Mouse (Mus musculus) heart, embryonic 16.5 days (tissue): ENCODE measurements around the gene 6030408B16Rik. TPM values are rescaled to one million over a fixed set of nuclear protein-coding genes. Genes with fewer than 3 reads are reported as not detected.

Experiments used
- ATAC-seq: fragments of 200-750 bp; cut with Nextera tagmentation; replicated peaks from 2 replicates; pipeline ENCODE4 v1.8.0; 2017; ENCODE audit warnings: moderate number of reproducible peaks; ENCODE audit not compliant: insufficient read depth, low FRiP score; ENCODE audit errors: extremely low read depth
- H3K27ac ChIP-seq: fragments of 300-500 bp; sonication (generic); 2 replicates; pipeline ENCODE4 v1.5.1; 2014; ENCODE audit warnings: mild to moderate bottlenecking, low read length, control low read depth, moderate library complexity
- H3K27me3 ChIP-seq: fragments of 300-500 bp; sonication (generic); 2 replicates; pipeline ENCODE4 v1.6.1; 2014; ENCODE audit warnings: low read length, mixed read lengths; ENCODE audit not compliant: control insufficient read depth, insufficient read depth
- H3K36me3 ChIP-seq: fragments of 300-500 bp; sonication (generic); 2 replicates; pipeline ENCODE4 v1.6.1; 2014; ENCODE audit not compliant: control insufficient read depth, insufficient read depth
- H3K4me1 ChIP-seq: fragments of 300-500 bp; sonication (generic); 2 replicates; pipeline ENCODE4 v1.6.1; 2014; ENCODE audit warnings: low read length, mixed read lengths; ENCODE audit not compliant: control insufficient read depth, insufficient read depth
- H3K4me2 ChIP-seq: fragments of 300-500 bp; sonication (generic); 2 replicates; pipeline ENCODE4 v1.6.1; 2014; ENCODE audit warnings: low read depth, mild to moderate bottlenecking, control low read depth, low read length
- H3K4me3 ChIP-seq: fragments of 300-500 bp; sonication (generic); 2 replicates; pipeline ENCODE4 v1.5.1; 2014; ENCODE audit warnings: mild to moderate bottlenecking, control low read depth, low read length
- H3K9ac ChIP-seq: fragments of 300-500 bp; sonication (generic); 2 replicates; pipeline ENCODE4 v1.6.1; 2014; ENCODE audit warnings: low read length, control low read depth
- H3K9me3 ChIP-seq: fragments of 300-500 bp; sonication (generic); replicated peaks from 2 replicates; pipeline ENCODE4 v1.6.1; 2016; ENCODE audit warnings: low read length; ENCODE audit not compliant: control insufficient read depth
- WGBS: fragments of 180-500 bp; shearing (Covaris S2); extraction: QIAGEN DNeasy Blood & Tissue Kit; methylation state at CpG from one replicate; pipeline ENCODE4 v1.1.7; 2014; 5-methylcytosine and 5-hydroxymethylcytosine counted together
- polyA plus RNA-seq: library from polyadenylated mRNA; unstranded; fragments of >200 nt; fragmentation: Nextera tagmentation; extraction: Ambion mirVana; gene quantifications from 2 replicates; pipeline ENCODE4 v1.2.1, GENCODE M21; 2015

Gene 6030408B16Rik
- polyA plus RNA-seq, 1 experiment from 2014 or later: 2.8 TPM

GRCm38 (mm10) chr15:101316279-101316912, 23.4 kb downstream of the 6030408B16Rik start:
- H3K4me3 ChIP-seq: peak overlapping the region; percentile 48
- peak overlapping the region; percentile 74 for H3K4me2 ChIP-seq
- H3K27me3 ChIP-seq: no peaks in the 10 kb centered on the region
- H3K9me3 ChIP-seq: no peaks in the 10 kb centered on the region
- H3K27ac ChIP-seq: 0 out of 2 replicates have a peak overlapping the region, but pooled peaks have one; percentile 11
- ATAC-seq: no peak
- peaks cover 28% of the 10 kb centered on the region for H3K4me1 ChIP-seq
- 0 out of 2 replicates have a peak overlapping the region, but pooled peaks have one; percentile 52 for H3K9ac ChIP-seq
- no peaks in the 10 kb centered on the region for H3K36me3 ChIP-seq
- WGBS: 52% methylated on average over 13 of the region's 13 CpGs

- no peaks in the 10 kb centered on the region for H3K27me3 ChIP-seq
- ATAC-seq: no peak
- H3K4me3 ChIP-seq: no peak overlapping the region
- no peak overlapping the region for H3K9ac ChIP-seq
- peak overlapping the region; percentile 5; the same call in 1 of the 2 replicates for H3K4me2 ChIP-seq
- no peaks in the 10 kb centered on the region for H3K9me3 ChIP-seq
- 50% methylated on average over 18 of the region's 18 CpGs for WGBS
- peaks cover 28% of the 10 kb centered on the region for H3K4me1 ChIP-seq
- H3K27ac ChIP-seq: peak overlapping the region; percentile 38
- H3K36me3 ChIP-seq: no peaks in the 10 kb centered on the region
Observed at GRCm38 (mm10) chr15:101316913-101317813, 24.2 kb downstream of the 6030408B16Rik start.

- Histone ChIP-seq H3K4me2 (no peak overlapping the region), H3K9ac (no peak overlapping the region), H3K9me3 (no peaks in the 10 kb centered on the region), H3K27ac (0 out of 2 replicates have a peak overlapping the region, but pooled peaks have one; percentile 27), H3K36me3 (no peaks in the 10 kb centered on the region), H3K4me1 (peaks cover 28% of the 10 kb centered on the region), H3K4me3 (no peak overlapping the region), H3K27me3 (no peaks in the 10 kb centered on the region)
- 69% methylated on average over 2 of the region's 2 CpGs for WGBS
- ATAC-seq: no peak
Observed at GRCm38 (mm10) chr15:101317814-101318500, 24.9 kb downstream of the 6030408B16Rik start.

- Histone ChIP-seq H3K4me3 (no peak overlapping the region), H3K4me2 (no peak overlapping the region), H3K27me3 (no peaks in the 10 kb centered on the region), H3K27ac (peak overlapping the region; percentile 11), H3K4me1 (peaks cover 28% of the 10 kb centered on the region), H3K36me3 (no peaks in the 10 kb centered on the region), H3K9me3 (peaks cover 2% of the 10 kb centered on the region; the same call in 1 of the 2 replicates), H3K9ac (no peak overlapping the region)
- WGBS: 45% methylated on average over 14 of the region's 14 CpGs
- no peak for ATAC-seq
Observed at GRCm38 (mm10) chr15:101318889-101319765, 26.1 kb downstream of the 6030408B16Rik start.

- peaks cover 2% of the 10 kb centered on the region; the same call in 1 of the 2 replicates for H3K9me3 ChIP-seq
- H3K27ac ChIP-seq: peak overlapping the region; percentile 74
- no peaks in the 10 kb centered on the region for H3K36me3 ChIP-seq
- ATAC-seq: no peak
- no peak overlapping the region for H3K4me2 ChIP-seq
- H3K4me3 ChIP-seq: no peak overlapping the region
- no peaks in the 10 kb centered on the region for H3K27me3 ChIP-seq
- H3K9ac ChIP-seq: no peak overlapping the region
- H3K4me1 ChIP-seq: peaks cover 28% of the 10 kb centered on the region
- WGBS: 60% methylated on average over 6 of the region's 6 CpGs
Observed at GRCm38 (mm10) chr15:101320010-101320617, 27.1 kb downstream of the 6030408B16Rik start.

- Histone ChIP-seq H3K4me2 (no peak overlapping the region), H3K27me3 (no peaks in the 10 kb centered on the region), H3K4me1 (peaks cover 28% of the 10 kb centered on the region), H3K4me3 (no peak overlapping the region), H3K27ac (peak overlapping the region; percentile 74), H3K9ac (no peak overlapping the region), H3K36me3 (no peaks in the 10 kb centered on the region), H3K9me3 (peaks cover 2% of the 10 kb centered on the region; the same call in 1 of the 2 replicates)
- 37% methylated on average over 6 of the region's 6 CpGs for WGBS
- ATAC-seq: peak; percentile 15; the same call in 1 of the 2 replicates
Observed at GRCm38 (mm10) chr15:101320618-101321041, 27.6 kb downstream of the 6030408B16Rik start.

- H3K4me2 ChIP-seq: no peak overlapping the region
- peaks cover 28% of the 10 kb centered on the region for H3K4me1 ChIP-seq
- ATAC-seq: no peak
- no peaks in the 10 kb centered on the region for H3K36me3 ChIP-seq
- peaks cover 2% of the 10 kb centered on the region; the same call in 1 of the 2 replicates for H3K9me3 ChIP-seq
- no peak overlapping the region for H3K4me3 ChIP-seq
- no peaks in the 10 kb centered on the region for H3K27me3 ChIP-seq
- WGBS: 31% methylated on average over 5 of the region's 5 CpGs
- H3K9ac ChIP-seq: no peak overlapping the region
- H3K27ac ChIP-seq: peak overlapping the region; percentile 67
Observed at GRCm38 (mm10) chr15:101321126-101321525, 28.1 kb downstream of the 6030408B16Rik start.

GRCm38 (mm10) chr15:101322106-101322505, 29.1 kb downstream of the 6030408B16Rik start:
- no peak overlapping the region for H3K27ac ChIP-seq
- H3K4me3 ChIP-seq: no peak overlapping the region
- H3K9me3 ChIP-seq: peaks cover 2% of the 10 kb centered on the region; the same call in 1 of the 2 replicates
- H3K9ac ChIP-seq: no peak overlapping the region
- H3K27me3 ChIP-seq: no peaks in the 10 kb centered on the region
- H3K4me1 ChIP-seq: peaks cover 28% of the 10 kb centered on the region
- no peak overlapping the region for H3K4me2 ChIP-seq
- ATAC-seq: no peak
- WGBS: 82% methylated on average over 5 of the region's 5 CpGs
- H3K36me3 ChIP-seq: no peaks in the 10 kb centered on the region
